Mouse (Mus musculus) spleen, adult 2 months (tissue): ENCODE results near the gene Kcnip3.

Source experiments
- CTCF ChIP-seq: fragments of 200-500 bp; IDR thresholded peaks from 2 replicates; pipeline ENCODE4 v1.5.1; 2011; ENCODE audit warnings: mild to moderate bottlenecking, inconsistent platforms; ENCODE audit not compliant: insufficient read depth, insufficient read length, insufficient replicate concordance; ENCODE audit errors: extremely low read depth
- POLR2A ChIP-seq: fragments of 200-500 bp; IDR thresholded peaks from 2 replicates; pipeline ENCODE4 v1.6.1; 2011; ENCODE audit warnings: low read depth, low read length, inconsistent platforms

DNA sequence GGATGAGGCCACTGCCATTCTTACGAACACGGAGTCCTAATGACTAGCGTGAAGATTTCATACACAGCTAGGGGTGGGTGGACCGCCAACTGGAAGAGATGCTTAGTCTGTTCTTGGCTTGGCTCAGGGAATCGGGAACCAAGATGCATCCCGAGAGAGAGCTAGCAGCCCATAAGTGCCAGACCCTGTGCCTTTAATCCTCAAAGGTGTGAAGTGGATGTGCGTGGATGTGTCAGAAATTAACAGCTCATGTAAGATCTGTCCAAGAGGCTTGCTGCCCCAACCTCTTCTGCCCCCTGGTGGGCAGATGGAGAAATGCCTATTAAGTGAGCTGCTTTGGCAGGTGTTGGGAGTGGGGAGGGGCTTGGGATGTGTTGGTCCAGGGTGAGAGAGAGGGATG lies 20.8 kb downstream of the Kcnip3 start:
- TF ChIP-seq CTCF (peak; percentile 67; the same call in 1 of the 2 replicates), POLR2A (no peak)
